Mouse (Mus musculus) kidney, embryonic 16.5 days (tissue): ENCODE measurements around the gene Socs3. TPM values are rescaled to one million over a fixed set of nuclear protein-coding genes. Genes with fewer than 3 reads are reported as not detected.

ENCODE experiments used
- ATAC-seq: fragments of 200-750 bp; cut with Nextera tagmentation; 2 replicates; pipeline ENCODE4 v1.8.0; 2017; ENCODE audit warnings: moderate TSS enrichment; ENCODE audit not compliant: low FRiP score, low TSS enrichment
- H3K27ac ChIP-seq: fragments of 300-500 bp; sonication (generic); 2 replicates; pipeline ENCODE4 v1.5.1; 2014; ENCODE audit warnings: low read length
- H3K27me3 ChIP-seq: fragments of 300-500 bp; sonication (generic); 2 replicates; pipeline ENCODE4 v1.6.1; 2014; ENCODE audit warnings: low read length, control low read depth, mixed read lengths; ENCODE audit not compliant: insufficient read depth
- H3K36me3 ChIP-seq: fragments of 300-500 bp; sonication (generic); 2 replicates; pipeline ENCODE4 v1.6.1; 2014; ENCODE audit warnings: low read length, control low read depth, mixed read lengths; ENCODE audit not compliant: insufficient read depth
- H3K4me1 ChIP-seq: fragments of 300-500 bp; sonication (generic); 2 replicates; pipeline ENCODE4 v1.6.1; 2014; ENCODE audit warnings: low read length, control low read depth, mixed read lengths; ENCODE audit not compliant: insufficient read depth
- H3K4me2 ChIP-seq: fragments of 300-500 bp; sonication (generic); replicated peaks from 2 replicates; pipeline ENCODE4 v1.6.1; 2014; ENCODE audit warnings: low read depth, low read length
- H3K4me3 ChIP-seq: fragments of 300-500 bp; sonication (generic); 2 replicates; pipeline ENCODE4 v1.5.1; 2014; ENCODE audit warnings: mild to moderate bottlenecking, low read length
- H3K9ac ChIP-seq: fragments of 300-500 bp; sonication (generic); replicated peaks from 2 replicates; pipeline ENCODE4 v1.6.1; 2014; ENCODE audit warnings: low read length
- H3K9me3 ChIP-seq: fragments of 300-500 bp; sonication (generic); 2 replicates; pipeline ENCODE4 v1.6.1; 2016; ENCODE audit warnings: low read length, control low read depth
- WGBS: fragments of 180-500 bp; shearing (Covaris S2); extraction: QIAGEN DNeasy Blood & Tissue Kit; methylation state at CpG from one replicate; pipeline ENCODE4 v1.1.7; 2014; 5-methylcytosine and 5-hydroxymethylcytosine counted together
- polyA plus RNA-seq: library from polyadenylated mRNA; unstranded; fragments of >200 nt; fragmentation: Nextera tagmentation; extraction: Ambion mirVana; gene quantifications from 2 replicates; pipeline ENCODE4 v1.2.1, GENCODE M21; 2015

Socs3 gene
- polyA plus RNA-seq, 1 experiment from 2014 or later, result 15.9 TPM

DNA sequence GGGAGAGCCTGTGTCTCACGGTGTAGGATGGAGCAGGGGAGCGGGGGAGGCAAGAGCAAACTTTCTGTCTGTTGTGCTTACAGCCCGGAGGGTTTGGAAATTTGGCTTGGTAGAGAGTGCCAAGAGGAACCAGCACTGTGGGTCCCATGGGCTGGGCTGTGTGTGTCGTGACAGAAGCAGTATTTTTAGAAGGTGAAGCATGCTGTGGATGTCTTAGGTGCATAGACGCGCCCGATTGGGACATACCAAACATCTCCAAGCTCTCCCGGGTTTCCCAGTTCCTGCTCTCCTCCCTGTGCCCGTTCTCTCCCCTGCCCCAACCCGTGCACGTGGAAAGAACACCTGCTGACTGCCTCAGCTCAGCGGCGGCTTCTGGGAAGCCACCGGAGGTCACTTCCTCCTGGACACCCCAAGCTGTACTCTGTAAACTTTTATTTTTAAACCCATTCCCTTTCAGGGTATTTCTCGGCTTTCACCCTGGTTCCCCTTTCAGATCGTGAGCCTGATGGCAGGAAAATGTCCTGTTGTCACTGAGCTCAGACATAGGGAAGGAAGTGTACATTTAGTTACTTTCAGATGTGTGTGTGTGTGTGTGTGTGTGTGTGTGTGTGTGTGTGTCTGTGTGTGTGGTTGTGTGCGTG is 10.0 kb downstream of the Socs3 start:
- no peaks in the 10 kb centered on the region for H3K36me3 ChIP-seq
- H3K27me3 ChIP-seq, result no peaks in the 10 kb centered on the region
- no peak overlapping the region for H3K4me2 ChIP-seq
- ATAC-seq, result no peak
- H3K9me3 ChIP-seq, result no peaks in the 10 kb centered on the region
- no peak overlapping the region for H3K27ac ChIP-seq
- H3K9ac ChIP-seq, result 0 out of 2 replicates have a peak overlapping the region, but pooled peaks have one; percentile 15
- H3K4me1 ChIP-seq, result peaks cover 57% of the 10 kb centered on the region
- H3K4me3 ChIP-seq, result no peak overlapping the region
- WGBS, result 40% methylated on average over 17 of the region's 17 CpGs

DNA sequence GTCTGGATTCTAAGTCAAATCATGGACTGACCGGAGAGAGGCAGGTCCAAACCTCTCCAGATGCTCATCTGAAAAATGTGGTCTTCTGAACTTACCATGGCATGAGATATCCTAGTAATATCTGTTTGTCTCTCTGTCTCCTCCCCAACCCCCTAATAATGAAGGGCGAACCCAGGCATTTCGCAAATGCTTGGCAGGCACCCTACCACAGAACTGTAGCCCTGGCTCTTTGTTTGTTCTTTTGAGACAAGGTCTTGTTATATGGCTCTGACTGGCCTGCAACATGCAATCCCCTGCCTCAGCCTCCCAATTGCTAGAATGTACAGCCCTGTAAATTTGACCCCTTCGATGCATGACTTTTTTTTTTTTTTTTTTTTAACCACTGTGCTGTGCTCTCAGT is 10.7 kb downstream of the Socs3 start:
- Histone ChIP-seq H3K4me1 (peaks cover 57% of the 10 kb centered on the region), H3K9ac (no peak overlapping the region), H3K4me2 (no peak overlapping the region), H3K36me3 (no peaks in the 10 kb centered on the region), H3K4me3 (no peak overlapping the region), H3K27me3 (no peaks in the 10 kb centered on the region), H3K27ac (no peak overlapping the region), H3K9me3 (no peaks in the 10 kb centered on the region)
- WGBS, result 90% methylated on average over 4 of the region's 4 CpGs
- ATAC-seq, result no peak

DNA sequence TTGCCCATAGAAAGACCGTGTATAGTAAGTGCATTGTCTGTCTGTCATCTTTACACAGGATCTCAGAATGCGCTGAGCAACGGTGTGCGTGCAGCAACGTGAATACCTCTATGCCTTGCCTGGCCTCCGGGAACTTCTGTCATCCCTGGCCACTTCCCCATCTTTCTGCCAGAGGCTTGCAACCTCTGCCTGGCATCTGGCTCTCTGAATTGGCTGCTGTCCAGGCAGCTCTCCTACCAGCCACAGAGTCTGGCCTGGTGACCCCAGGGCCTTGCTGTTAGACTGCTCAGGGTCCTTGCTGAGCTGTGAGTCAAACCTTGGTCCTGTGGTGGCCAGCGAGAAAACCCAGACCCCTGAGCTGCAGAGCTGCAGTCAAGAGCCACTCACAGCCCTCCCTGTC is 11.7 kb downstream of the Socs3 start:
- Histone ChIP-seq H3K4me2 (no peak overlapping the region), H3K36me3 (no peaks in the 10 kb centered on the region), H3K4me3 (no peak overlapping the region), H3K9me3 (no peaks in the 10 kb centered on the region), H3K27ac (no peak overlapping the region), H3K9ac (no peak overlapping the region), H3K27me3 (no peaks in the 10 kb centered on the region), H3K4me1 (peaks cover 54% of the 10 kb centered on the region)
- 70% methylated on average over 7 of the region's 7 CpGs for WGBS
- ATAC-seq, result no peak

DNA sequence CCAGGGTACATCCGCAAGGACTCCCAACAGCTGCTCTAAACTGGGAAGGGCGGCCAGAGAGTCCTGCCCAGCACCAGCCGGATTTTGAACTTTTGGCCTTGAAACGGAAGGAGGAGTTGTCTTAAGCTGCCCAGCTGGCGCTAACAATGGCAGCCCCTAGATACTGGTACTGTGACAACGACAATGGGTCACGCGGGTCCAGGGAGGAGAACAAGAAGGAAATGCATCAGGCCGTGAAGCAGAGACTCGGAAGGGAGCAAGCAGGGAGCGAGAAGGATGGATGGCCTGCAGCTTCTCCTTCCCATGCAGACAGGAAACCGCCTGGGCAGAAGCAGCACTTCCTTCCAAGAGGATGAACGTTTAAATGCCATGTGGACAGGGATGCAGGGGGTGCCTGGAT is 14.2 kb downstream of the Socs3 start:
- no peak overlapping the region for H3K9ac ChIP-seq
- H3K4me3 ChIP-seq, result no peak overlapping the region
- H3K27me3 ChIP-seq, result no peaks in the 10 kb centered on the region
- H3K4me1 ChIP-seq, result peaks cover 50% of the 10 kb centered on the region
- ATAC-seq, result 0 out of 2 replicates have a peak, but pooled peaks have one; percentile 10
- H3K9me3 ChIP-seq, result no peaks in the 10 kb centered on the region
- no peak overlapping the region for H3K4me2 ChIP-seq
- H3K27ac ChIP-seq, result peak overlapping the region; percentile 36
- H3K36me3 ChIP-seq, result no peaks in the 10 kb centered on the region
- WGBS, result 41% methylated on average over 13 of the region's 13 CpGs

DNA sequence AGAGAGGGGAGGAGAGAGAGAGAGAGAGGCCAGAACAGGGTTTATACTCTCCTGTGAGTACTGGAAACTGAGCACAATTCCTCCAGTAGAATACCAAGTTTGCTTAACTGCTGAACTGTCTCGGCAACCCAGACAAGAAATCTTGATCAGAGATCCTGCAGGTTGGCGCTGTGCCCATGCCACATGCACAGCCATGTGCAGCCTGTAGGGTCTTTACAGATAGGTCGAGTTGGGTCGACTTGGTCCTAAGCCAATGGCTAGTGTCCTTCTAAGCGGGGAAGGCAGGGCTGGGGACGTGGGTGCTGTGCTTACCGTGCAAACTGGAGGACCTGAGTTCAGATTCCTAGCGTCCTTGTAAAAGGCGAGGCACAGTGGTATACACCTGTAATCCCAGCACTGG is 15.0 kb downstream of the Socs3 start:
- Histone ChIP-seq H3K27ac (peak overlapping the region; percentile 28; the same call in 1 of the 2 replicates), H3K9me3 (no peaks in the 10 kb centered on the region), H3K9ac (no peak overlapping the region), H3K36me3 (no peaks in the 10 kb centered on the region), H3K4me1 (peaks cover 47% of the 10 kb centered on the region), H3K27me3 (no peaks in the 10 kb centered on the region), H3K4me2 (no peak overlapping the region), H3K4me3 (no peak overlapping the region)
- 76% methylated on average over 9 of the region's 9 CpGs for WGBS
- no peak for ATAC-seq

DNA sequence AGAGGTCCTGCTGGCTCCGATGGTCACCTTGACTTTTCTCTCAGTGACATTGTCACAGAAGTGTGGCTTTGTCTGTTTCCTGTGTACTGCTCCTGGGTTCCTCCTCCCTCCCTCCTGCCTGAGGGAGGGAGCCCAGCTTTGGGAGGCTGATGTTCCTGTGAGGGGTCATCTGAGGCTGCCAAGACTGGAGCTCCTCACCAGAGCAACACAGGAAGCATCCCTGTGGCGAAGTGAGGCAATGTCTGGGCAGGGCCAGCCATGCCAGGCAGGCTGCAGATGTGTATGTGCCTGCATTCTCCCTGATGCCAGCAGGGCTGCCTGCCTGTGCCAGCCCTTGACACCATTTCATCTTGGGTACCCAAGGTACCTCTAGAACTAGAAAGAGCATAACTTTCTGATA is 15.8 kb downstream of the Socs3 start:
- 51% methylated on average over 2 of the region's 2 CpGs for WGBS
- H3K36me3 ChIP-seq, result no peaks in the 10 kb centered on the region
- no peaks in the 10 kb centered on the region for H3K9me3 ChIP-seq
- H3K4me2 ChIP-seq, result no peak overlapping the region
- H3K4me3 ChIP-seq, result no peak overlapping the region
- H3K4me1 ChIP-seq, result peaks cover 47% of the 10 kb centered on the region
- H3K27ac ChIP-seq, result no peak overlapping the region
- no peak for ATAC-seq
- H3K9ac ChIP-seq, result 0 out of 2 replicates have a peak overlapping the region, but pooled peaks have one; percentile 13
- H3K27me3 ChIP-seq, result no peaks in the 10 kb centered on the region

DNA sequence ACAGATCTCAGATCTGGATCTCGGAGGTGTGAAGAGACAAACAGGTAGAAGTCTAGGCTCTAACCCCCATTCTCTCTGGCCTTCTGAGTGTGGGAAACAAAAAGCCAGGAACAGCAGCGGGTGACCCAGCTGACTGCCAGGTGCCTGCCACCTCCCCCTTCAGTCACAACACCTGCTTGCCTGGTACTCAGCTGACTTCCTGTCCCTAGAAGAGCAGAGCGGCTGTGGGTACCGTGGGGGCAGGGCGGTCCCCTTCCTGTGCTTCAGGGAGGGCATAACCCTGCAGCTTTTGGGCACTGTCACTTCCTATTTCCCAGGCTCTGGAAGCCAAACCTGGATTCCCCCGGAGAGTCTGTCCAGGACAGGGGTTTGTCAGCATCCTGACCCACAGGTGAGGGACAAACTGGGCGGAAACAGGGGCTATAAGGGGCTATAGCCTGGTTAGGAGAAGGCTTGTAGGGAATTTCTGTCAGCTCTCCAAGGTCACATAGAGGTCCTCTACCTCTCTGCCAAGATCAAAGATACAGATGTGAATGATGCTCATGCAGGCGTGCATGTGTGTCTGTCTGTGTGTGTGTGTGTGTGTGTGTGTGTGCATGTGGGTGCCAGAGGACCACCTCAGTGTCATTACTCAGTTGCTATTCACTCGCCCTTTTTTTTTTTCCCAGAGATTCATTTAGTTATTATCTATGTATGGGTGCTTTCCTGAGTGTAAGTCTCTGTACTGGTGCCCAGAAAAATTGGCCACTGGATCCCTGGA is 17.5 kb downstream of the Socs3 start:
- Histone ChIP-seq H3K4me1 (peaks cover 42% of the 10 kb centered on the region), H3K9ac (no peak overlapping the region), H3K36me3 (no peaks in the 10 kb centered on the region), H3K27me3 (no peaks in the 10 kb centered on the region), H3K4me2 (no peak overlapping the region), H3K9me3 (no peaks in the 10 kb centered on the region), H3K27ac (no peak overlapping the region), H3K4me3 (no peak overlapping the region)
- 52% methylated on average over 9 of the region's 9 CpGs for WGBS
- no peak for ATAC-seq

DNA sequence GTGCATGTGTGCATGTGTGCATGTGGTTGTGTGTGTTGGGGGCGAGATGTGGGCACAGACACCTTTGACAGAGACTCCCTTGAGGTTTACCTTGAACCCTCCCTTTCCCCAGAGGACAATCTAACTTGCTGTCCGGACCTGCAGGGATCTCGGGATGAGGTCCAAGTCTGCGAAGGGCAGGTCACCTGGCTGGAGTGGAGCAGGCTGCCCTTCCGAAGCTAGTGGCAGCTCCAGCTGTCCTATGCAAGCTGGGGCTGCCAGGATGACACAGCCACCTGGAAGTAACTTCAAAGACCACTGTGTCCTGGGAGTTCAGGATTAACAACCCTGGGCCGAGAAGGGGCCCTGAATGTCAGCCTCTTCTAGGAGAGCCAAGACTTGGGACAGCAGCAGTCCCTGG is 18.5 kb downstream of the Socs3 start:
- no peak overlapping the region for H3K27ac ChIP-seq
- no peak for ATAC-seq
- H3K9ac ChIP-seq, result no peak overlapping the region; the same call in 1 of the 2 replicates
- H3K4me1 ChIP-seq, result peaks cover 50% of the 10 kb centered on the region
- no peak overlapping the region for H3K4me3 ChIP-seq
- H3K36me3 ChIP-seq, result no peaks in the 10 kb centered on the region
- no peaks in the 10 kb centered on the region for H3K27me3 ChIP-seq
- WGBS, result 66% methylated on average over 6 of the region's 6 CpGs
- no peak overlapping the region for H3K4me2 ChIP-seq
- no peaks in the 10 kb centered on the region for H3K9me3 ChIP-seq

DNA sequence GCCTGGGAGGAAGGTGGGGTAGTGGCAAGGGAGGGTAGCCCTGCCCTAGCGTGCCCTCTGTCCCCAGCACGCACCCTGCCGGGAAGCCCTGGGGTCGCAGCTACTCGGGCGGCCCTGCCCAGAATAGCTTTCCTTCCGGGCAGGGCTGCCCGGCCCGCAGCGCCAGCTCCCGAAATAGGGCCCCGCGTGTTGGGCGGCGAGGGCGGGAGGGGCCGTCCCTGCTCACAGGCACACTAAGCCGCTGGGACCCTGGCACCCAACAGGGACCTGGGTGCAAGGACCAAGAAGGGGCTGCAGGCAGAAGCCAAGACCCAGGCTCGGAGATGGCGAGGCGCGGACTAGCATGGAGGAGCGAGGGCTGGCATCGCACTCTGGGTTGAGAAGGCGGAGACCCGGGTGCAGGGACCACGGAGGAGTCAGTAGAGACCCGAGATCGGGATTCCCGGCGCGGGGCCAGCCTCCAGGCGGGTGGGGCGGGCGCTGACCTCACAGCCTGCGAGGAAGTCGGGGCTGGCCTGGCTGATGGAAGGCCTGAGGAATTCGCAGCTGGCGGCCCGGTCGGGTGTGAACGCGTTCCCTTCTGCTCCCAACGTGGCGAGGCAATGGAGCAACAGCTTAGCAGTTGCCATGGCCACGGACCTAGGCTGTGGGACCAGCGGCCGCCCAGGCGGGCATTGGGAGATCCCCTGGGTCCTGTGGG is 20.3 kb downstream of the Socs3 start:
- H3K4me2 ChIP-seq, result peak overlapping the region; percentile 63
- peak overlapping the region; percentile 51 for H3K9ac ChIP-seq
- ATAC-seq, result peak; percentile 82
- peak overlapping the region; percentile 14; the same call in 1 of the 2 replicates for H3K27ac ChIP-seq
- H3K4me3 ChIP-seq, result peak overlapping the region; percentile 34
- no peaks in the 10 kb centered on the region for H3K9me3 ChIP-seq
- 3% methylated on average over 48 of the region's 49 CpGs for WGBS
- no peaks in the 10 kb centered on the region for H3K27me3 ChIP-seq
- no peaks in the 10 kb centered on the region for H3K36me3 ChIP-seq
- H3K4me1 ChIP-seq, result peaks cover 47% of the 10 kb centered on the region
